ENCODE assay signal across 24 mouse cellular contexts in genomic region chr5:72156598-72156997, GRCm38 (mm10). TPM values are rescaled to one million over a fixed set of nuclear protein-coding genes. Genes with fewer than 3 reads are reported as not detected.
DNase-seq lines count a peak whose midpoint lies in the region; ATAC-seq and TF ChIP-seq lines count a peak whose summit lies in the region.
"Had no signal": no experiment of that assay in that cellular context is flagged by ENCODE, and none has a peak within 500 bp of the region (broad histone marks: within the 10 kb centered on the region; RNA-seq: fewer than 3 reads in every experiment).

No protein-coding gene starts in this region.

- peak; percentile 61; the same call in 1 of the 2 replicates for ATAC-seq in intestine, embryonic 14.5 days (replicated peaks; ENCODE audit: low FRiP score, low TSS enrichment, low read depth)
- no peak for ATAC-seq in intestine, postnatal 0 days
- peak; percentile 84 for ATAC-seq in intestine, embryonic 15.5 days
- ATAC-seq in kidney, embryonic 16.5 days (ENCODE audit: low FRiP score, low TSS enrichment), result no peak
- ATAC-seq: forebrain, embryonic 14.5 days; forebrain, postnatal 0 days; hindbrain, embryonic 16.5 days; Patski had no signal

- TF ChIP-seq CTCF in intestine, postnatal 0 days (IDR thresholded peaks at IDR 0.05; ENCODE audit: low read depth), result no peak

- no peak overlapping the region for H3K9ac ChIP-seq in intestine, embryonic 14.5 days (ENCODE audit: low read length)
- no peak overlapping the region for H3K9ac ChIP-seq in intestine, postnatal 0 days (ENCODE audit: low read depth, low read length)
- no peak overlapping the region for H3K9ac ChIP-seq in intestine, embryonic 15.5 days
- no peak overlapping the region for H3K9ac ChIP-seq in kidney, embryonic 16.5 days (replicated peaks; ENCODE audit: low read length)
- H3K9ac ChIP-seq: forebrain, postnatal 0 days; heart, embryonic 12.5 days; heart, embryonic 15.5 days; hindbrain, embryonic 13.5 days had no signal

- no peaks in the 10 kb centered on the region for H3K4me1 ChIP-seq in intestine, embryonic 14.5 days (replicated peaks; ENCODE audit: control insufficient read depth, insufficient read depth, low read length)
- no peaks in the 10 kb centered on the region for H3K4me1 ChIP-seq in intestine, postnatal 0 days (replicated peaks; ENCODE audit: control insufficient read depth, insufficient read depth, low read length)
- H3K4me1 ChIP-seq in intestine, embryonic 15.5 days (replicated peaks), result no peaks in the 10 kb centered on the region
- H3K4me1 ChIP-seq in kidney, embryonic 16.5 days (ENCODE audit: insufficient read depth, low read length), result peaks cover under 1% of the 10 kb centered on the region; the same call in 1 of the 2 replicates
- H3K4me1 ChIP-seq: hindbrain, embryonic 10.5 days; hindbrain, embryonic 13.5 days had no signal

- H3K9me3 ChIP-seq in intestine, embryonic 14.5 days (ENCODE audit: control insufficient read depth, low read length), result no peaks in the 10 kb centered on the region
- no peaks in the 10 kb centered on the region for H3K9me3 ChIP-seq in intestine, postnatal 0 days (ENCODE audit: control insufficient read depth)
- no peaks in the 10 kb centered on the region for H3K9me3 ChIP-seq in intestine, embryonic 15.5 days
- H3K9me3 ChIP-seq in kidney, embryonic 16.5 days (ENCODE audit: low read length), result no peaks in the 10 kb centered on the region
- H3K9me3 ChIP-seq: heart, embryonic 12.5 days; heart, embryonic 15.5 days; hindbrain, embryonic 10.5 days; hindbrain, embryonic 13.5 days had no signal

- 61% methylated on average over 5 of the region's 5 CpGs for WGBS in intestine, embryonic 14.5 days
- 55% methylated on average over 5 of the region's 5 CpGs for WGBS in intestine, postnatal 0 days
- WGBS in intestine, embryonic 15.5 days, result 53% methylated on average over 5 of the region's 5 CpGs
- WGBS in kidney, embryonic 16.5 days, result 72% methylated on average over 5 of the region's 5 CpGs

- no peak for DNase-seq in intestine, embryonic 14.5 days (ENCODE audit: low spot score)
- DNase-seq in 416B (ENCODE audit: low read depth), result peak; percentile 28
- no peak for DNase-seq in testis, postnatal 14 days (ENCODE audit: low spot score)
- no peak for DNase-seq in cerebellum, adult 11 months
- DNase-seq: adrenal gland, postnatal 14 days; cerebellum, adult 18-20 months; cerebellum, adult 9-10 months; cerebellum, postnatal 14 days; forebrain, postnatal 0 days; gastrocnemius, adult 2 months; gastrocnemius, postnatal 14 days; heart, adult 18-20 months; heart, postnatal 10 days; heart, postnatal 36 days had no signal

- no peaks in the 10 kb centered on the region for H3K27me3 ChIP-seq in intestine, embryonic 14.5 days (replicated peaks; ENCODE audit: control insufficient read depth, insufficient read depth, low read length)
- H3K27me3 ChIP-seq in intestine, postnatal 0 days (replicated peaks; ENCODE audit: control insufficient read depth, insufficient read depth, low read length), result no peaks in the 10 kb centered on the region
- H3K27me3 ChIP-seq in intestine, embryonic 15.5 days (replicated peaks), result no peaks in the 10 kb centered on the region
- no peaks in the 10 kb centered on the region for H3K27me3 ChIP-seq in kidney, embryonic 16.5 days (ENCODE audit: insufficient read depth, low read length)
- H3K27me3 ChIP-seq: heart, embryonic 12.5 days; heart, embryonic 15.5 days; hindbrain, embryonic 13.5 days; Patski had no signal

- H3K4me2 ChIP-seq in intestine, embryonic 14.5 days (ENCODE audit: low read length), result no peak overlapping the region
- H3K4me2 ChIP-seq in intestine, postnatal 0 days (replicated peaks; ENCODE audit: low read depth), result no peak overlapping the region
- no peak overlapping the region for H3K4me2 ChIP-seq in intestine, embryonic 15.5 days (replicated peaks)
- H3K4me2 ChIP-seq in kidney, embryonic 16.5 days (replicated peaks; ENCODE audit: low read depth, low read length), result no peak overlapping the region
- H3K4me2 ChIP-seq: heart, embryonic 12.5 days; heart, embryonic 15.5 days; hindbrain, embryonic 13.5 days had no signal

- H3K4me3 ChIP-seq in intestine, embryonic 14.5 days (ENCODE audit: low read depth, low read length), result no peak overlapping the region
- H3K4me3 ChIP-seq in intestine, postnatal 0 days (ENCODE audit: low read depth, low read length), result no peak overlapping the region
- no peak overlapping the region for H3K4me3 ChIP-seq in intestine, embryonic 15.5 days (replicated peaks)
- H3K4me3 ChIP-seq in kidney, embryonic 16.5 days (ENCODE audit: low read length), result no peak overlapping the region
- H3K4me3 ChIP-seq: gastrocnemius, adult 2 months; heart, embryonic 12.5 days; heart, embryonic 15.5 days; hindbrain, embryonic 10.5 days; hindbrain, embryonic 13.5 days had no signal

- no peak overlapping the region for H3K27ac ChIP-seq in intestine, embryonic 14.5 days (ENCODE audit: low read depth)
- no peak overlapping the region for H3K27ac ChIP-seq in intestine, postnatal 0 days (ENCODE audit: low read depth, low read length)
- no peak overlapping the region for H3K27ac ChIP-seq in intestine, embryonic 15.5 days
- no peak overlapping the region for H3K27ac ChIP-seq in kidney, embryonic 16.5 days (ENCODE audit: low read length)
- H3K27ac ChIP-seq: gastrocnemius, adult 2 months; heart, embryonic 15.5 days; hindbrain, embryonic 10.5 days; hindbrain, embryonic 13.5 days had no signal

- H3K36me3 ChIP-seq in intestine, embryonic 14.5 days (ENCODE audit: control insufficient read depth, insufficient read depth, low read length), result peaks cover 36% of the 10 kb centered on the region
- H3K36me3 ChIP-seq in intestine, postnatal 0 days (ENCODE audit: control insufficient read depth, insufficient read depth), result peaks cover 31% of the 10 kb centered on the region
- H3K36me3 ChIP-seq in intestine, embryonic 15.5 days, result peaks cover 16% of the 10 kb centered on the region; the same call in 1 of the 2 replicates
- peaks cover 42% of the 10 kb centered on the region for H3K36me3 ChIP-seq in kidney, embryonic 16.5 days (ENCODE audit: insufficient read depth, low read length)

RNA-seq across cellular contexts. Expression of gene Commd8, which starts 11.4 kb away (rescaled TPM):
- polyA plus RNA-seq in intestine, embryonic 14.5 days (2014; fragmentation: Nextera tagmentation; extraction: Ambion mirVana), result 110 and 126 TPM in 2 replicates
- 115 and 116 TPM in 2 replicates for polyA plus RNA-seq in intestine, postnatal 0 days (2015; fragmentation: Nextera tagmentation; extraction: Ambion mirVana)
- polyA plus RNA-seq in intestine, embryonic 15.5 days (2015; fragmentation: Nextera tagmentation; extraction: Ambion mirVana), result 120 and 148 TPM in 2 replicates
- 138 and 144 TPM in 2 replicates for polyA plus RNA-seq in kidney, embryonic 16.5 days (2015; fragmentation: Nextera tagmentation; extraction: Ambion mirVana)

Comparison
In these comparisons a context has a peak if more than half of its experiments do, and no peak if none do; other contexts are left out.
1. ATAC-seq: peak in intestine, embryonic 14.5 days (single experiment) and intestine, embryonic 15.5 days (single experiment); none in intestine, postnatal 0 days (single experiment) and kidney, embryonic 16.5 days (single experiment).